Mouse (Mus musculus) kidney, postnatal 14 days (tissue): ENCODE measurements around the gene Hrasls5.

Experiments
- DNase-seq: peaks from one replicate; pipeline ENCODE4 v3.0.0; 2022; ENCODE audit warnings: mixed read lengths

Gene Hrasls5

DNA sequence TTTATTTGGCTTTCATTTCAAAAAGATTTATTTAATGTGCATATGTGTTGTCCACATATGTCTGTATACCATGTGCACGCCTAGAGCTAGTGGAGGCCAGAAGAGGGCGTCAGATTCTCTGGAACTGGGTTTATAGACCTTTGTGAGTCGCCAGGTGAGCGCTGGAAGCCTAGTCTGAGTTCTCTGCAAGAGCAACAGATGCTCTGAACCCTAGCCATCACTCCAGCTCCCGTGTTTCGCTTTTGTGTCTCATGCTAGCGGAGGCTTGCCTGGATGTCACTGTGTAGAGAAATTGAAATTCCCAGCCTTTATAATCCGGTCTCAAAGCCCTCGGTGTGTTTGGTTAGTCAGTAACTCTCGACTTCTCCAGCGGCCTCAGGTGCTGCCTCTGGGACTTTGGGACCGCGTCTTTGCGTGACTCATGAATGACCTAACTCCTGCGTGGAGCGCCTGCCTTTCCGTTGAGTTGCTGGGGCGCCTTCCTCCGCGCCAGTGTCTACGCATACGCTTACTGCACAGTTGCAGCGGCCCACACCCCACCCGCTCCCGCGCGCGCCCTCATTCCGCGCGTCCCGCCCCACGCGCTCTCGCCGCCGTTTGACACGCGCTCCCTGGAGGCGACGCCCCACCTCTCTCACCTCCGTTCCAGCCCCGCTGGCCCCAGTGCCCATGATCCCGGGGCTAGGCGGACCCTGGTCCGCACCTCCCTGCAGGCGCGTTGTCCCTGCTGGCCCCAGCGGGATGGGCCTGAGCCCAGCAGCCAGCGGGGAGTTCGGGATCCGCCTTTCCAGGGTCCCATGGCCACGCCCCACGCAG, at the start of gene Hrasls5:
Gene Hrasls5 (plus strand): TSS at position 600 of the 816 bp plus-strand sequence.
- peak; percentile 31 for DNase-seq

DNA sequence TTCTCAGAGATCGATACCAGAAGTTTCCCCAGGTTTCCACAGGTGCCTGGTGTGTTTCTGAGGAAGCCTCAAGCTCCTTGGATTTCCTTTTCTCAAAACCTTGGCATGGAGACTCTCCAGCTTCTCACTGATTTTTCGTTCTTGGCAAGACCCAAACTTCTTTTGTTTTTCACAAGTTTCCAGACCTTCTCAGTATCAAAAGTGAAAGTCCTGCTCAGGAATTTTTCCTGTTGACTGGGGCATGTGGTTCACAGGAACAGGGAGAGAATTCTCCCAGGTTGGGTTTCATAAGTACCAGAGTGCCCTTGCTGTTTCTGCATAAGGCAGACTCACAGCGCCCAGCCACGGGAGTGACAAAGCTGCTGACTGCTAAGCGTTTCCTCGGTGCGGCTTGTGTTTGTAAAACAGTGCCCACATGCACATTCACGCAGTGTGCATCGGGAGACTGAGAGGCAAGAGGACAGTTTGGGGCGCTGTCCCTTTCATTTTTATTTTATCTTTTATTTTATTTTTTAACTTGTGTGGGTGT, 49.7 kb upstream of the Hrasls5 start:
- no peak for DNase-seq

DNA sequence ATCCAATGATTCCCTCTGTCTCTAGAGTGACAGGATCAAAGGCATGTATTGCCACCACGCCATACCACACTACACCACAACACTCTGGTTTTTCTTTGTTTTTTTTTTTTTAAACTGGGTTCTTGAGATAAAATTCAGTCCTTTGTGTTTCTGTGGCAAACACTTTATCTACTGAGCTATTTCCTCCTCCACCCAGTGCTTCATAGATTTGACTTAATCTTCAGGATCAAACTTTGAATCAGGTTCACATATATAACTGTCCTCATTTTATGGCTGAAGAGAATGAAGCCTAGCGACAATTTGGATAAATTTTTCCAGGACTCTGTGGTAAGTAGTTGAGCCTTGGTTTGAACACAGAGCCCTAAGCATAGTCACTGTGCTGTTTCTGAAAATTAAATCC, 48.7 kb upstream of the Hrasls5 start:
- DNase-seq: no peak

DNA sequence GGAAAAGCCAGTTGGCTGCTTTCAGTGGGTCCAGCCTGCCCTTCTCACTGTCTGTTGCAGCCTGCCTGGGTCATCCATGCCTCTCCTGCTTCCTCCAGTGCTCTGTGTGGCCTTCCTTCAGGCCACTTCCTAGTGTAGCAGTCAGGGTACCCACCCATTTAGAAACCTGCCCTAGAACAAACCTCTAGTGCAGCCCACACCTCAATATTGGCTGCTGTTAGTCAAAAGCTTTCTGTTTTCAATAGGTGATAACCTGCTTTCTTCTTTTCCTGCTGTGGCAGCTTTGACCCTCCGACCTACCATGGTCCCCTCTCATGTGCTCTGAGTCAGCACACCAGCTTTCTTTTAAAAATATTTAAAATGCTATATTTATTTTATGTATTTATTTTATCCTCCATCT, 47.9 kb upstream of the Hrasls5 start:
- no peak for DNase-seq

DNA sequence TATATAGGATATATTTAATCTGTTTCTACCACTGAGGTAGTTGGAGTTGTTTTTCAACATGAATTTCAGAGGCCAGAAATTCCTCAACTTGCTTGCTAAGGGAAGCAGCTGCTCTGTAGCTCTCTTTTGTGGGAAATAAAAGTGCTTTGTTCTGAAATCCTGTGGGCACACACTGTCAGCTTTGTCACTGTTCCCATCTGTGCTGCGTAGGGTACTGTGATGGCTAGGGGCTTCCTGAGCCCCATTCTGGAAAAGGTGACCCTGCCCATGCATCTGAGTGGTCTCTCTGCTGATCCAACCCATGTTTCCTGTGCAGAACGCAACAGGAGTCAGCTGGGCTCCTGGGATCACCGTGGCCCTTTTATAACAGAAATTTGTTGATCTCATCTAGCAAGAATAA, 45.5 kb upstream of the Hrasls5 start:
- no peak for DNase-seq

DNA sequence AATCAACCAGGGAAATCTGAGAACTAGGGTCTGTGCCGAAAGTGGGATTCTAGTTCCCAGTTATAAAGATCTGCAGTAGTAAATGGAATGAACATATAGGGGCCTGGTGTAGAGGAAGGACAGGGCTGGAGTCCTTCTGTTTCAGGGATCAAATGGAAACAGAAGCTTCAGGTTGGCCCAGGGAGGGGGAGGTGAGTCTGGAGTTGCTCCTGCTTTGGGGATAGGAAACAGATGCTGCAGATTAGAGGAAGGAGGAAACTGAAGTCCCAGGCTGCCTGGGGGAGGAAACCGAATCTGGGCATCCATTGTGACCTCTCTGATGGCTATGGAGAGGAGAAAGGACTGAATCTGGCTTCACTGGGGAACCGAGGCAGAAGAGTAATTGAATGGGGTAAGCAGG, 44.0 kb upstream of the Hrasls5 start:
- peak; percentile 17 for DNase-seq

DNA sequence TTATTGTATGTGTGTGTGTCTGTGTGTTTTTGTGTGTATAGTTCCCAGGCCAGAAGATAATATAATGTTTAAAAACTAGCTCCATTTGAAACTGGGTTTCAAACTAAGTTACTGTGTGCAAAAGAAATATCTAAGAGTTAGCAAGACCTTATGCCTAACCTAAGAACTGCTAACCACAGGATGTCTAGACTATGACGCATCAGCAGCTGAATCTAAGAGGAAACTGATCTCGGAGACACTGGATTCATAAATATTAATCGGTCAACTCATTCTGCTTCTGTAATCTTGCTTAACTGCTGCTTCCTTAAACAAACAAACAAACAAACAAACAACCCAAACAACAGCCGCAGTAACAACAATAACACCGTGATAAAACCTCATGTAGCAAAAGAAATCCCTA, 42.7 kb upstream of the Hrasls5 start:
- DNase-seq: no peak

DNA sequence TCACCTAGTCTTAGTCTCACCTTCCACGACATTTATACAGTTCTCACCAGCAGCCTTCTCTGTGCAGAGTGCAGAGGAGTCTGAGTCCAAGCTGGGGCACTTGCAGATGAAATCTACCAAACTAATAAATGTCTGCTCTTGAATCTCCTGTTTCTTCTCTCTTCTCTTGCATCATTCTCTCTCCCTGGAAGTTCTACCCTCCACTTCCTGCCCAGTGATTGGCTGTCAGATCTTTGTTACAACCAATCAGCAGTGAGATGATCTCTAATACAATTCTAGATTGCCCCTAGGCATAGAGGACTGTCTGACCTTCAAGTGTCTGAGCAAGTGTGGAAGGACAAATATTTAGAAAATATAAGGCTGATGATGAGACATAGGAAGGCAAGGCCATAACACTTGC, 36.2 kb upstream of the Hrasls5 start:
- DNase-seq: no peak

DNA sequence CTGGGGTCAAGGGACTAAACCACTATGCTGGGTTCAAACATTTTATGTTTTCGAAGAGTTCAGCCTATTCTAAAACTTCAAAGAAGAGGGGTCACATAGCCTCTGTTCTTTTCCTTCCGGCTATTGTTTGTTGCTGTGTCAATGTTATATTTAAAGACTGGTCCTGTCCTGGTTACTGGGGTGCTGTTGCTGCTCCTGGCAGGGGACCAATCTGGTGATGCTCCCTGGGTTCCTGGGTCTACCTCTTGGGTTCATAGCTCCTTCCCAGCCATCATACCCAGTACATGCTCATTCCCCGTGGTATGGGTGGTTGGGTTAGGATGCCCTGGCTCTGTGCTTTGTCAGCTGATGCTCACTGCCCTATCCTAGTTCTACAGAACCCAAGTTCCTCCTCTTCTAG, 34.6 kb upstream of the Hrasls5 start:
- no peak for DNase-seq

DNA sequence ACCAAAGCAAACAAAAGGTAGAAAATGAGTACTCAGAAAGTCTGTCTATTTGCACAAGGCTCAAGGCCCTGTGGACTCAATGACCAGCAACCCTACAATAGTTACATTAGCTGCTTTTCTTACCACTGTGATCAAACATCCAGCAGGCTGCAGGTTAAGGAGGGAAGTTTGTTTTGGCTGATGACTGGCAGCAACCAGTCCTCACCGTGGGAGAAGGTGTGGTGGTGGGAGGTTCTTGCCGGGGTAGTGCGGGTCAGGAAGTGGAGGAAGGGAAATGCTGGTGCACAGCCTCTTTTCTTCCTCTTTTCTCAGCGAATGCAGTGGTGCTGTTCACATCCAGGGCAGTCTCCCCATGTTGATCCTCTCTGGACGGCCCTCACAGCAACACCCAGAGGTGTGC, 31.3 kb upstream of the Hrasls5 start:
- no peak for DNase-seq

DNA sequence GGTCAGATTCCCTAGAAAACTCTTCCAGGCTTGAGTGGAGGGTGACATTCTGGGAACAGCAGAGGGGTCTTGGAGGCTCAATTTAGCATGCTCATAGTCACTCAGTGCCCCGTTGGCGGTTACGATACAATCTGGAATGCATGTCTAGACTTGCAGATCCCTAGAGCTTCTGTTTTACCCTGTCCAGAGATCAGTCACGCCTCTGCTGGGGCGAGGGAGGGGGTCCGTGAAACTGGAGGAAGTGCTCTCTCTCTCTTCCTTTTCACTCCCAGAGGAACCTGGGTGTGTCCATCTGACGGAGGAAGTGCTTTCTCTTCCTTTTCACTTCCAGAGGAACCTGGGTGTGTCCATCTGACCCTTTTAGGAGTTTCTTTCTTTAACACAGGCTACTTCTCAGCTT, 29.2 kb upstream of the Hrasls5 start:
- peak; percentile 29 for DNase-seq

DNA sequence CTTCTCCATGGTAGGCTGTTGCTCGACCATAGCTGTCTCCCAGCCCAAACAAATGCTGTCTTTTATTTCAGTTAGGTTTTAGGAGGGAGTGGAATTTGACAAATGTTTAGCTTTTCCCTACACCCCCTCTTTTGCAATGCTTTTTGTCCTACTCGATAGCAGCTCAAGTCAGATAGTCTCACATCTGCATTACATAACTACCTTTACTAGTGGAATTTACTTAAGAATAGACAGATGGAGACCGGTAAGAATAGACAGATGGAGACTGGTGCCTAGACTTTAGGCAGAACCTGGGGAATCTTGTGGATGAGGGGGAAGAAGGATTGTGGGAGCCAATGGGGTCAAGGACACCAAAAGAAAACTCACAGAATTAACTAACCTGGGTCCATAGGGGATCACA, 28.7 kb upstream of the Hrasls5 start:
- no peak for DNase-seq

DNA sequence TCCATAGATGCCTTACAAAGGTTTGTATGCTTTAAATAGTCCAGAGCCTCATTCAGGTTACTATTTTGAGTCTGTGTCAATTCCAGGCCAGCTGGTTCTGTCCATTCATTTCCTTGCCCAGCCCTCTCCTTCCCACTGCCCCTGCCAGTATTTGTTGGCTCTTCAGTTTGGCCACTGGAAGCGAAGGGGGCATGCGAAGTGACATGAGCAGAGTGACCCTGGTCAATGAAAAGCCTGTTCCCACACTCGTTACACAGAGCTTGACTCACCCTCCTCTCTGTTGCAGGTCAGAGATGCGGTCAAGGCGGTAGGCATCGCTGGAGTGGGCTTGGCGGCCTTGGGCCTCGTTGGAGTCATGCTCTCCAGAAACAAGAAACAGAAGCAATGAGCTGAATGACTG, 27.1 kb upstream of the Hrasls5 start:
- DNase-seq: no peak

DNA sequence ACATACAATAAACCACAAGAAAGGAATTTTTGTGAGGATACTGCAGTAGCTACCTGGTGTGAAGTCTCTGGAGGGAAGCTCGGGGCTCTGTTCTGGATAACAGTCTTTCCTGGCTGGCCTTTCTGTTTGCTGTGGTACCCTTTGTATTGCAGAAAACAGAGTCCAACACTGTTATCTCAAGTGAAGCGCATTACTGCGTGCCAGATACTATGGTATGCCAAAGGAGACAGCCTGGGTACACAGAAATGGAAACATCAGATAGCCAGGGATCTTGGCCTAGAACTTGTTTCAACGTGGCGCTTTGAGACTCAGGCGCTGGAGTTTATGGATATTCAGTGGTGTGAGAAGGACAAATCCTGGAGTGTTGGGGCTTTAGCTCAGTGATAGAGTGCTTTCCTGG, 26.6 kb upstream of the Hrasls5 start:
- no peak for DNase-seq

DNA sequence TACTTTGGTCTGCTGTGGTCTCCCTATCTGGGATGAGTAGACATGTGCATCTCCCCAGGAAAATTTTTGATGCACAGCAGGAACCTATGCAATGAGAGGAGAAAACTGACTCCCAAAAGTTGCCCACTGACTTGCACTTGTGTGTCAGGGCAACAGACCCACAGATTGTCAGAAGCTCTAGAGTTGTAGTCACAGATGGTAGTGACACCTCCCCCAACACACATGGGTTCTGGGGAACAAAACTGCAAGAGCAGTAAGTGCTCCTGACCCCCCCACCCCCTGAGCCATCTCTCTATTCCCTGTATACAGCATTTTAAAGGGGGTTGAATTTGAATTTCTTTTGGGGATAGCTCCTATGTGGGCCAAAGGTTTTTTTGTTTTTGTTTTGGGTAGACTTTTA, 21.5 kb upstream of the Hrasls5 start:
- no peak for DNase-seq

DNA sequence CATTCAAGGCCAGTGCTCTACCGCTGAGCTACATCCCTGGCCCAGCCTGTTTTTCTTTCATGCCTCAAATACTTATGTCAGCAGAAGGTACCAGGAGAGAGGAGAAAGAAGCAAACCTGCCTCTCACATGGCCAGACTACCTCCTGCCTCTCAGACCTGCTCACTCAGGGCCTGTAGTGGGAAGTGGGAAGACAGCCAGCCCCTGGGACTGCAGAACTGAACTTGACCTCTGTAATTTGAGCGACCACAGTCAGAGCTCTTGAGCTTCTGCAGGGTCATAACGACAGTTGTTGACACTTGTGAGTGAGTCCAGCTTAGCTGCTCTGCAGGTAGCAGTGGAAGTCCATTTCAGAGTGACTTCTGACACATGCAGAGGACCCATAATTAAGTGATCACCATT, 20.3 kb upstream of the Hrasls5 start:
- peak; percentile 51 for DNase-seq

DNA sequence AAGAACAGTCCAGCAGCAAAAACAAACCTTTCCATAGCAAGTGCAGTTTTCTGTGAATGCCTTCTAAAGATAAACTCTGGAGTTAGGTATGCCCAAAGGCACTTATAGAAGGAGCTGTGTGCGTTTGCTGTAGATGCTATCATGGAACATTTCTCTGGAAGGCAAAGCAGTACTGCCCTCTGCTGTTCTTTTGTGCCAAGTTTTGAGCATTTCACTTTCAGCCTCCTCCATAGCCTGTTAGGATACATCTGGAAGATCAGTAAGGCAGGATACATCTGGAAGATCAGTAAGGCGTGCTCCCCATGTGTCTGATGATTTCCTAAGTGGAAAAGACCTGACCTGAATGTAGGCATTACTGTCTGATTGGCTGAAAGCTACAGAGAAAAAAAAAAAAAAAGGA, 16.8 kb upstream of the Hrasls5 start:
- DNase-seq: peak; percentile 60

DNA sequence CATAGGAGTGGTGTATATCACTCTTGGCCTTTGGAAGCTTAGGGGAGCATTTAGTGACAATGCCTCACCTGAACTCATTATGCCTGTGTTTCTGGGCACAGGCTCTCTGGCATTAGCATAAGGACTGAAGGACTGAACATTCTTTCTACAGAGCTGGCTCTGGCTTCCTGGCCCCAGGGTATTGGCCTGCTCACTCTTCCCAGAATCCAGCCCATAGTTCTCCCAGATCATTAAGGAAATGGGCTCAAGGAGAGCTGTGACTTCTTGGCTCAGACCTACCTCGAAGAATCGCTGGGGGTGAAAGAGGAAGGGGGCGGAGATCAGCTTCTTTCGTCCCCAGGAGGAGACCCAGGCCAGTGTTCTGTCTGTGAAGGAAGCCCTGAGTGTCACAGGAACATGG, 13.9 kb upstream of the Hrasls5 start:
- DNase-seq: peak; percentile 38

DNA sequence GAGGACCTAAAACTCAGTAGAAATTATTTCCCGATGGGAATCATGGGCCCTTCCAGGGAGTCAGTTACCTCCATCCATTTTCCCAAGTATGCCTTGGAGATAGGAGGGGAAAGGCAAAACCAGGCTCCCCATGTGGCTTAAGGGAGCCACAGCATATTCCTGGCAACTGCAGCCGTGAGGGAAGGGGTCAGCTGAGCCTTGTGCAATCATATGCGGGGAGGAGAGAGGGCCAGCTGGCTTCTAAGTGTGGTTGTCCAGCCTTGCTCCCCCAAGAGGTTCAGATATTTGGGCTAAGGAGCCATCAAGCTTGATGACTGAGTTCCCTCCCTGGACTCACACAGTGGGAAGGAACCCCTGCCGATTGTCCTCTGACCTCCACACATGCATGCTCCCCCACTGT, 10.8 kb upstream of the Hrasls5 start:
- DNase-seq: no peak

DNA sequence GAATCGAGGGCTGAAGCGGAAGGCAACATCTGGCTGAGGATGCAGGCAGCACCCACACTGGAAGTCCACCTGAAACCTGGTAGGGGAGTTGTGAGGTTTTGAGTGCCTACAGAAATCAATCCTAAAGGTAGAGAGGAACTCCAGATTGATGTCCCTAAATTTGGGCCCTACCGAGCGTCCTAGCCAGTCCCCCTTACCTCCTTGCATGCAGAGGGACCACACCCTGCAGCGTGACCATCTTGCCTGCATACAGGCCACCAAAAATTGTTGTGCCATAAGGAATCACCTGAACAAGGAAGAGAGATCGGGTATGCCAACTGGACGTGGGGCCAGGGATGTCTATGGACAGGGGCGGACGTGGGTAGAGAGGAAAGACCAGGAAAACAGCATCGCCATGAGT, 8.2 kb upstream of the Hrasls5 start:
- DNase-seq: no peak

DNA sequence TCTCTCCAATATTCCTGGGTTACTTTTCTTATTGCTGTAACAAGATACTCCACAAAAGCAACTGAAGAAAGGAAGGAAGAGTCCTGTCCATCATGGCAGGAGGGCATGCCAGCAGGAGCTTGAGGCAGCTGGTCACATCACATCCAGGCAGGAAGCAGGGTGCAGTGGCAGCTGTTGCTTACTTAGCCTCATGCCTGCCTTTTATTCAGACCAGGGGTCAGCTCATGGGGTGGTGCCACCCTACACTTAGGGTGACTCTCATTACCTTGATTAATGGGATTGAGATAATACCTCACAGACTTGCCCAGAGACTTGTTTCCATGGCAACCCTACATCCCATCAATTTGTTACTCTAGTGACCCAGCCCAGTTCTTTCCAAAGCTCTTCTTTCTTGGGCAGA, 7.3 kb upstream of the Hrasls5 start:
- no peak for DNase-seq

DNA sequence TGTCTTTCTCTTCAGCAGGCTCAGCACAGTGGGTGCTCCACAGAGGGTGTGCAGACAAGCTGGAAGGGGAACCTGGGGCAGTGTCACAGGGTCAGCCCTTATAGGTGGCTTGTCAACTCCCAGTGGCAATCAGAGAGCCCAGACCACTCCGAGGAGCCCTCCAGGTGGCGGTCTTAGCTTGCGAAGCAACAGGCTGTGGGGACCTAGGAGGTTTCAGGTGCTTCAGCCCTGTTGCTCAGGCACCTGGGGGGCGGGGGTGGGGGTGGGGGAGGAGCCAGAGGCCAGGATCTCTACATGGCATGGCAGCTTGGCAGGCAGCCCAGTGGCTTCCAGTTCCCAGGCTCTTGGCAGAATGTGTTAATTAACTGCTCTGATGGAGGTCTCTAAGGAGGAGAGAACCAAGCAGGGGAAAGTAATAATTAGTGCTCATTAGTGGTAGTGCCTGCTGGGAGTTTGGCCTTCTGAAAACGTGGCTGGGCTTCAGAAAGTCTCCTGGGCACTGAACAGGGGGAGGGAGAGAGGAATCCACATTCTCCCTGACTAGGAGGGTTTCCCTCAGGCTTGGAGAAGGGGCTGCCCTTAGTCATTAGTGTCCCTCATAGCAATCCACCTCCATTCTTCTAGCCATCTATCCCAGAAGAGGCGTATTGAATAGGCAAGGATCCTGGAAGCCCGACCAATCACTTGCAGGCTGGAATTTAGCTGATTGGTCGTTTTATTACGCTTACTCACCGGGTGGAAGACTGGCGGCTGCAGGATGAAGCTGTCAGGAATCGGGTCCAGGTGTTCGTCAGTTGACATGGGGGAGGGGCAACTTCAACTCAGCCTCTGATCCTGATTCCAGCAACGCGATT, 6.2 kb upstream of the Hrasls5 start:
- DNase-seq: peak; percentile 91

DNA sequence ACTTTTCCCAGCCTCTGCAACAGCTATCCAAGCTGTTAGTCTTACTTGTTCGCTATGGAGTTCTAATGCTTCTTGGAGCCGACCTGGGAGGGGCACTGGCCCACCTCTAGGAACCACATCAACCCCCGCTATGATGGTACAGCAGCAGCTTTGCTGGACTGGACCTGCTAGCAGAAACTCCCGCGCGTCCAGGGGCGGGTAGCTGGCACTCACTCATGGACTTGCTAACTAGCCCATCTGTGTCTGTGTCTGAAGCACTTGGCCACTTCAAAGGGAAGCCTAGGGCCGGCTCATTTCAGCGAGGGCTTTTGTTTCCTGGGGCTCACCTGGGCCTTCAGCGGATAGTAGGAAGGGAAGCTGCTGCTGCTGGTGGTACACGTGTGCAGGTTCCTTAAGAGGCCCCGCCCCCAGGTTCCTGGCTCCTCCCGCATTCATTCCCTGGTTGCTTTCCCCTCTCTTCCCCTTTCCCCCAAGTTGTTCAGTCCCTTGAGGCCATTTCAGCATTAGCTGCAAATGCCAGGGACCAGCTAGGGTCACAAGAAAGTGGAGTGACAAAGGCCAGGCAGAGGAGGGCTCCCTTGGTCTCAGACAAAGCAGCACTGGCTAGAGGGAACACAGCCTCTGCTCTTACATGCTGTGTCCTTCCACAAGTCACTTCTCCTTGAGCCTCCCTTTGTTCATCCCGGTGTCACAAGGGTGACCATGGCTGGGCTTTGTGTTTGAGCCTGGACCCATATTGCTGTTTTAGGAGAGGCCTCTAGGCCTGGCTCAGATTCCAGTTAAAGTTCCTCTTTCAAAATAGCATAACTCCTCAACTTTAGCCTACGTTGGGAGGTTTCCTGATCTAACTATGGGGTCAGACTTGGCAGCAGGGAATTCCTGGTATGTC, 5.3 kb upstream of the Hrasls5 start, which contains the start of gene Lgals12:
Gene Lgals12 (minus strand): TSS at position 393 of the 889 bp plus-strand sequence.
- DNase-seq: peak; percentile 30
